Mouse (Mus musculus) embryonic fibroblast, embryonic 13.5 days (primary cell): ENCODE results near the gene Rps6ka5. TPM values are rescaled to one million over a fixed set of nuclear protein-coding genes. Genes with fewer than 3 reads are reported as not detected.

Experiments
- H3K27ac ChIP-seq: 2 replicates; pipeline ENCODE4 v1.5.1; 2012; ENCODE audit warnings: low read length, control low read depth, inconsistent platforms; ENCODE audit not compliant: insufficient read depth
- H3K4me1 ChIP-seq: 2 replicates; pipeline ENCODE4 v1.6.1; 2011; ENCODE audit warnings: low read length; ENCODE audit not compliant: control insufficient read depth, insufficient read depth
- H3K4me3 ChIP-seq: 2 replicates; pipeline ENCODE4 v1.5.1; 2011; ENCODE audit warnings: mild to moderate bottlenecking, control low read depth, low read length; ENCODE audit not compliant: insufficient read depth
- CTCF ChIP-seq: IDR thresholded peaks from 2 replicates; pipeline ENCODE4 v1.5.1; 2011; ENCODE audit warnings: mild to moderate bottlenecking, control low read depth, low read length, moderate library complexity, borderline replicate concordance; ENCODE audit not compliant: insufficient read depth
- POLR2A ChIP-seq: IDR thresholded peaks from 2 replicates; pipeline ENCODE4 v1.6.1; 2011; ENCODE audit warnings: low read depth, mild to moderate bottlenecking, control low read depth, low read length, moderate library complexity
- polyA plus RNA-seq: library from polyadenylated mRNA; stranded (reverse); fragments of >200 nt; gene quantifications from 2 replicates; pipeline ENCODE4 v1.2.4, GENCODE M21; 2011; ENCODE audit warnings: low read depth; ENCODE audit not compliant: missing spikeins, insufficient read length

The Rps6ka5 gene
- polyA plus RNA-seq, 1 experiment: 4.7 TPM

DNA sequence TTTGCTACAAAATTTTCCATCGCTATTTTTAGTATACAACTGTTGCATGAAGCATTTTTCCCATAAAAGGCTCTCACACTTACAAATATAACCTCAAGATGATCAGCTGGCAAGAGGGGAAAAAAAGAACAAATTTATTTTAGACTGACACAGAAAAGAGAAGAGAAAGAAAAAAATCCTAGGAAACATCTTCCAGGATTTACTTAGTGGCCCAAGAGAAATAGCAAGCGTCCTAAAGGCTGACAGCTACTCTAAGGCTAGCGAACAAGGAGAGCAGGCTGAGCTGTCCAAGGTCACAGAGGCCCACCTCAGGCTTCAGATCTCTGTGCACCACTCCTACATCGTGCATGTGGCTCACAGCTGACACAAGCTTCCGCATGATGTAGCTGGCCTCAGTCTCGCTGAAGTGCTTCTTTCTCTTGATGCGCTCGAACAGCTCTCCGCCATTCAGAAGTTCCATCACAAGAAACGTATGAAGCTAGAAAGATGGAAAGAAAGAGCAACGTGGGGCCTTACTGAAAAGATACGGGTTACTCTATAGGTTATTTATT, 156.2 kb downstream of the Rps6ka5 start:
- H3K27ac ChIP-seq: no peak overlapping the region
- H3K4me1 ChIP-seq: no peaks in the 10 kb centered on the region
- TF ChIP-seq CTCF (no peak), POLR2A (no peak)
- H3K4me3 ChIP-seq: no peak overlapping the region

DNA sequence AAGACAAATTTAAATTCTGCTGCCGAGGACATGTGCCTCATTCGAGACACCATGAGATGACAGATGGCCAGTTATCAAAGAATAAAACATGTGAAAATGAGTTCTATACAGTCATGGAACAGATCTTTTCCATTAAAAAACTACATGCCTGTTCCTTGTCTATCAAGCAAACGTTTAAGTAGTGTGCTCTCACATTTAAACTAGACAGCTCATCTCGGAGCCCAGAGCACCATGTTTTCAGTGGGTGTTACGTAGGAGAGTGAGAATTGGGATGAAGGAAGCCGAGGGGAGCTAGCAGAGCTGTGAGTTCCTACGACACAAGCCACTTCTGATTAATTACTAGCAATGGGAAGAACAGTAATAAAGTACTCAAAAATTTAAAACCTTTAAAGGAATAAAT, 158.0 kb downstream of the Rps6ka5 start:
- H3K4me3 ChIP-seq: no peak overlapping the region
- no peak overlapping the region for H3K27ac ChIP-seq
- TF ChIP-seq CTCF: no peak
- no peak for TF ChIP-seq POLR2A
- no peaks in the 10 kb centered on the region for H3K4me1 ChIP-seq

DNA sequence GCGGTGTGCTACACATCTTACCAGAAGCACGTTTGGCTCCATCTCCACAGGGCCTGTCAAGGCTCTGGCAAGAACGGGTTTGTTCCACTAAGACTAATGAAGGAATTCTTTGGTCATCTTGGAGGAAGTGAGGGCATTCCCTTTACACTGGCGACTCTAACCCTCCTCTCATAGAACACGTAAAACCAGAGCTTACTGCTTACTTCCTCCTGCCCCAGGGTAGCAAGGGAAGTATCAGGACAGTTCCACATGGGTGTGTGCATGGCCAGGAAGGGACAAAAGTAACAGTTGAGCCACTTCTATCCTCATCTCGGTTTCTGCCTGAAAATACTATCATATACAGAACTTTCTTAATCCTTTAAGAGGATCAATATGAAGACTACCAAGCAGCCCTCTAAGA, 158.7 kb downstream of the Rps6ka5 start:
- H3K27ac ChIP-seq: no peak overlapping the region
- H3K4me3 ChIP-seq: no peak overlapping the region
- no peaks in the 10 kb centered on the region for H3K4me1 ChIP-seq
- no peak for TF ChIP-seq CTCF
- TF ChIP-seq POLR2A: no peak

DNA sequence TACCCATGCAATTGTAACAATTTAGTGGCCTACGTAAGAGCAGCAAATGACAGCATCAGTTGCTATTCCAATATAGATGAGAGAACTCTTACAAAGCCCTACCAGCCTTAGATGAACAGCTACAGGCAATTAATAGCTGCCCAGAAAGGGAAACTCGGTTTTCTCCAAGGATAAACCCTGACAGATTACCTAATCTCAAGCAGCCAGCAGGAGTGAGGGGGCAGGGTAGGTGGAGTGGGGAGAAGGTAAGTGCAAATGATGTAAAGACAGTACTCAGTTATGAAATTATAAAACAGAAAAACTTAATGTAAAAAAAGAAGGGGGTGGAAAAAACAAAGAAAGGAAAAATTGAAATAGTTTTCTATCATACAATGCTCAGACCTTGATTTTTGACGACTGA, 159.2 kb downstream of the Rps6ka5 start:
- TF ChIP-seq CTCF (no peak), POLR2A (no peak)
- H3K27ac ChIP-seq: no peak overlapping the region
- H3K4me3 ChIP-seq: no peak overlapping the region

DNA sequence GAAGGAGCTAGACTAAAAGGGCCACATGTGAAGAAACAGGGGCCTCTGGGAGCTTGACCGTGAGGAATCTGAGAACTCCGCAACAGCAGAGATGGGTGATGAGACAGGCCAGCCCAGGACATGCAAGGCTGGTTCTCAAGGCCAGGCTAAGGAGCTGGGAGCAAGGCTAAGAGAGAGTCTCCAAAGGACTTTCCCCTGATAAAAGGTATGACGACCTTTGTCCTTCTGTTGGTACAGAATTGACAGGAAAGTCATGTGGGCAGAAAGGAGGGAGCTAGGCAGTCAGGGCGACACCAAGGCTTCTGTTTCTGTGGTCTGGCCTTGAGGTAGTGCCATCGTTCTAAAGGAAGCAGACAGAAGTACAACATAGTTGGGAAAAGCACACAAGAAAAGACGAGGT, 173.1 kb downstream of the Rps6ka5 start:
- H3K4me3 ChIP-seq: no peak overlapping the region
- H3K27ac ChIP-seq: no peak overlapping the region
- no peak for TF ChIP-seq CTCF
- TF ChIP-seq POLR2A: no peak
- H3K4me1 ChIP-seq: no peaks in the 10 kb centered on the region

More for the DNA sequence above, 159.2 kb downstream of the Rps6ka5 start:
- no peaks in the 10 kb centered on the region for H3K4me1 ChIP-seq

DNA sequence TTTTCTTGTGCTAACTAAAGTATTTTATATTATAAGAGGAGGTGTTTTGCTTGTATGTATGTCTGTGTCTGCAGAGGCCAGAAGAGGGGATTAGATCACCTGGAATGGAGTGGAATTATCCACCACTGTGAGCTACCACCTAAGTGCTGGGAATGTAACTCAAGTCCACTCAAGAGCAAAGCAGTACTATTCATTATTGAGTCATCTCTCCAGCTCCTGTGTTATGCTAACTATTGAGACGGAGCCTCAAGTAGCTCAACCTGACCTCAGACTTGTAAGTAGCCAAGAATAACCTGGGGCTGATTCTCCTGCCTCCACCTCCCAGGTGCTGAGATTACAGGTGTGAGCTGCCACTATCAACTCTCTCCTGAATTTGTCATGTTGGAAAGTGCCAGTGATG, 174.8 kb downstream of the Rps6ka5 start:
- H3K27ac ChIP-seq: no peak overlapping the region
- TF ChIP-seq POLR2A (no peak), CTCF (no peak)
- H3K4me1 ChIP-seq: no peaks in the 10 kb centered on the region
- H3K4me3 ChIP-seq: no peak overlapping the region

DNA sequence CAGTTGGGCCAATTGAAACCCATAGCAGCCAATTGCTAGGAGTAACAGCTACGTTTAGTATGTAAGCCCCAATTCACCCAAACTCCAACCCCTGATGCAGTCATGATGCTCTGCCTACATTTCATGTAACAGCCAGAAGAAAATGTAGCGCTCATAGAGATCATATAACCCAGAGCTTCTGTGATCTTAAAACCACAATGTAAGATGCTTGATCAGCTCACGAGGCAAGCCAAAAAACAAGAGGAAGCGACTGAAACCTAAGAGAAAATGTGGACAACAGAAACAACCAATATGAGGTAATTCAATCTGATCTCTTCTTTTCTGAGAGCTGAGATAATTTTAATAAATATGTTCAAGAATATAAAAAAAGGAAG, 182.6 kb downstream of the Rps6ka5 start:
- Histone ChIP-seq H3K4me1 (no peaks in the 10 kb centered on the region), H3K27ac (no peak overlapping the region), H3K4me3 (no peak overlapping the region)
- TF ChIP-seq POLR2A (no peak), CTCF (no peak)

DNA sequence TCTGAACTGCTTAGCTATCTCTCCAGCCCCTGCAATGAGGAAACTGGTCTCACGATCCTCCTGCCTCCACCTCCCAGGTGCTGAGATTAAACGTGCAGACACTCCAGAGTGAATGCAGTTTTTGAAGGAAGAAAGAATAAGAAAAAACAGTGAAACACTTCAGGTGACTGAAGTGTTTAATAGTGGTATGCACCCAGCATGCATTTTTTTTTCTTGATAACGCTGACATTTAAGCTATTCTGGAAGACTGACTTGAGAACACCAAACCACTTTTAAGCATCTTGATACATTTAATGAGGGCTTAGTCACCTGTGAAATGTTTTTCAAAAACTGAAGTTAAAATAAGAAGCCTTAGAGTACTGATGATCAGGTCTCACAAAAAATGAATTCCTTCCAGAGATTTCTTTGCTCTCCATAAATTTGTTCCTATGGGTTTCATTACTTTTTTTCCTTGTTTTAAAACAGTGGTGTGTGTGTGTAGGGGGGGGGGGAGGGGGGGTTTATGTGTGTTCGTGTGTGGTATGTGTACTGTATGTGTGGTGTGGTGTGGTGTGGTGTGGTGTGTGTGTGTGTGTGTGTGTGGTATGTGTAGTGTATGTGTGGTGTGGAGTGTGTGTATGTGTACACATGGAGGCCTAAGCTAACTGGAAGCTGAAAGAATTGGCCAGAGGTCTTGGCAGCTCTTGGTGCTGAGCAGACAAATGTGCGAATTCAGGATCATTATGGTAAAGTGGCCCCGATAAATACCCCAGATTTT, 183.2 kb downstream of the Rps6ka5 start:
- TF ChIP-seq CTCF: no peak
- no peak overlapping the region for H3K4me3 ChIP-seq
- H3K4me1 ChIP-seq: no peaks in the 10 kb centered on the region
- no peak overlapping the region for H3K27ac ChIP-seq

DNA sequence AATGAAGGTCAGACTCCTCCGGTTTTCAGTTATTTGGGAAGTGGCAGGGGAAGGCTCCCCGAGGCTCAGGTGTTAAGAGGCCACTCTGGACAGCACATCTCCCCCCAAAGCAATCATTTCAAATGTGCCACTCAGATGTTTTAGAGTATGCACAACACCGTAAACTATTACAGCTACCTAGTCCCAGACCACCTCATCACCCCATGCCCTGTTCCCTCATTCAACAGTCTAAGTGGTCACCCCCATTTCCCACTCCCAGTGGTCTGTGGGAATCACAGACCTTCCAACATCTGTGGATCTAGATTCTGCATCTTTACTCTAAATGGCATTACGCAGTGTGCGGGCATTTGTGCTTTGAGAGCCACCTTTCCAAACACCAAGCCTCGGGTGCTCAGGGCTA, 184.3 kb downstream of the Rps6ka5 start:
- Histone ChIP-seq H3K4me1 (no peaks in the 10 kb centered on the region), H3K27ac (no peak overlapping the region), H3K4me3 (no peak overlapping the region)
- TF ChIP-seq POLR2A: no peak
- TF ChIP-seq CTCF: no peak

DNA sequence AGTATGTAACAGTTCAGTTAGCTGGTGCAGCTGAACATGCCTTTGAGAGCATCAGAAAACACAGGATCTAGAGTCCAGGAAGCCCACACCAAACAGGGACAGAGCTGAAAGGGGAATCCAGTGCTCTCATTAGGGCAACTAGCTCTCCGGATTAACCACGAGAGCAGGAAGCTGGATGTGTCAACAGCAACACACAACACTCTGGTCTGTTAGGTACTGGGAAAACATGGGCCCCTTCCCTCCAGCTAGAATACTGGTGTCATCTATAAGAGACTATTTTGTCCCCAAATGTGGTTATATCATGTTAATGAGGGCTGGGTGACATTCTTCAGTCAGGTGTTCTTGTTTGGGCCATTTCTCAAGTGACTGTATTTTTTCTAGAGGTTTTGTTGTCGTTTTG, 184.7 kb downstream of the Rps6ka5 start:
- Histone ChIP-seq H3K27ac (no peak overlapping the region), H3K4me1 (no peaks in the 10 kb centered on the region), H3K4me3 (no peak overlapping the region)
- TF ChIP-seq POLR2A (no peak), CTCF (no peak)

DNA sequence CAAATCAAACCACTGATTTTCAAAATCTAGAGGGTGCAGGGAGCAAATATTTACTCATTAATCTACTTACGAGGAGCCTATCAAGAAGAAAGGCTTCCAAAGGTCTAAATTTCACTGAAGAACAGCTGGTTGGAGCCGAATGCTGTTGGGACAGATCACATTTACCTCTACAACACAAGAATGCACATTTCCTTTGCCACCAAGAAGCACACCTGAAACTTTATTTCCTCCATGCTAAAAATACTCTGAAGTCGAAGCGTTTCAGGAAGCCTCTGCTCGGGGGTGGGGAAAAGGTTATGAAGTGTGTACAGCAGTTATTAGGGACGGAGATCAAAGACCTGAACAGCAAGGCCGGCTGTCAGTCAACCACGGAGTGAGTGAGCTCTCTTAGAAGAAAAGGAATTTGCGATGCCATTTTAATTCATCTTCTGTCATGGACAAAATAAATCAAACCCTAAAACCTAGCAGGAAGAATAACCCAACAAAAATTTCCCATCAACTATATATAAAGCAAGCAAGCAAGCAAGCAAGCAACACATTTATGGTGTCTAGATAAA, 187.5 kb downstream of the Rps6ka5 start:
- no peak overlapping the region for H3K27ac ChIP-seq
- no peaks in the 10 kb centered on the region for H3K4me1 ChIP-seq
- TF ChIP-seq POLR2A (no peak), CTCF (no peak)
- H3K4me3 ChIP-seq: no peak overlapping the region
